ENCODE assay signal across 9 mouse cellular contexts in genomic region chr2:94059459-94059858, GRCm38 (mm10). TPM values are rescaled to one million over a fixed set of nuclear protein-coding genes. Genes with fewer than 3 reads are reported as not detected.
DNase-seq lines count a peak whose midpoint lies in the region; ATAC-seq and TF ChIP-seq lines count a peak whose summit lies in the region.
"Had no signal": no experiment of that assay in that cellular context is flagged by ENCODE, and none has a peak within 500 bp of the region (broad histone marks: within the 10 kb centered on the region; RNA-seq: fewer than 3 reads in every experiment).

No protein-coding gene starts in this region.

- H3K27ac ChIP-seq in liver, adult 2 months (replicated peaks; ENCODE audit: insufficient read depth, low read depth, low read length): no peak overlapping the region
- no peak overlapping the region for H3K27ac ChIP-seq in liver, embryonic 12.5 days
- no peak overlapping the region for H3K27ac ChIP-seq in hindbrain, embryonic 12.5 days

- H3K9ac ChIP-seq in liver, adult 2 months (ENCODE audit: low read depth, low read length): no peak overlapping the region
- no peak overlapping the region for H3K9ac ChIP-seq in liver, embryonic 12.5 days
- H3K9ac ChIP-seq in hindbrain, embryonic 12.5 days: no peak overlapping the region

- peaks cover 4% of the 10 kb centered on the region; the same call in 1 of the 2 replicates for H3K4me1 ChIP-seq in liver, adult 2 months (ENCODE audit: control insufficient read depth, insufficient read depth, low read length)
- no peaks in the 10 kb centered on the region for H3K4me1 ChIP-seq in liver, embryonic 12.5 days
- no peaks in the 10 kb centered on the region for H3K4me1 ChIP-seq in hindbrain, embryonic 12.5 days

- no peak for TF ChIP-seq POLR2A in liver, adult 2 months (IDR thresholded peaks at IDR 0.05; ENCODE audit: extremely low read depth, insufficient read depth, low read length)

- no peaks in the 10 kb centered on the region for H3K9me3 ChIP-seq in liver, embryonic 12.5 days (replicated peaks)
- no peaks in the 10 kb centered on the region for H3K9me3 ChIP-seq in hindbrain, embryonic 12.5 days (replicated peaks)

- peaks cover 2% of the 10 kb centered on the region for H3K36me3 ChIP-seq in liver, adult 2 months (ENCODE audit: control insufficient read depth, insufficient read depth, low read length)
- H3K36me3 ChIP-seq in liver, embryonic 12.5 days: no peaks in the 10 kb centered on the region
- H3K36me3 ChIP-seq in hindbrain, embryonic 12.5 days: no peaks in the 10 kb centered on the region

- H3K4me3 ChIP-seq in liver, adult 2 months (ENCODE audit: insufficient read depth, low read depth, low read length): no peak overlapping the region
- H3K4me3 ChIP-seq in liver, embryonic 12.5 days: no peak overlapping the region
- no peak overlapping the region for H3K4me3 ChIP-seq in hindbrain, embryonic 12.5 days
- H3K4me3 ChIP-seq: erythroblast, embryonic 14.5 days had no signal

- no peak overlapping the region for H3K4me2 ChIP-seq in liver, embryonic 12.5 days
- no peak overlapping the region for H3K4me2 ChIP-seq in hindbrain, embryonic 12.5 days (replicated peaks)

- ATAC-seq in frontal cortex, adult (ENCODE audit: low TSS enrichment): peak; percentile 65; the same call in 1 of the 2 replicates
- no peak for ATAC-seq in liver, embryonic 12.5 days
- ATAC-seq in hindbrain, embryonic 12.5 days (ENCODE audit: low FRiP score): no peak

- TF ChIP-seq CTCF in liver, adult 2 months (IDR thresholded peaks at IDR 0.05; ENCODE audit: low read depth, low read length): peak; percentile 61

- 39% methylated on average over 5 of the region's 5 CpGs for WGBS in liver, adult 2 months
- WGBS in liver, embryonic 12.5 days (ENCODE audit: insufficient replicate concordance): 82% methylated on average over 5 of the region's 5 CpGs
- 78% methylated on average over 5 of the region's 5 CpGs for WGBS in hindbrain, embryonic 12.5 days

- DNase-seq in frontal cortex, postnatal 36 days (ENCODE audit: low spot score in 2 of 2): no peak
- DNase-seq in liver, adult 2 months (ENCODE audit: extremely low read depth, low read depth, low spot score): no peak
- peak; percentile 52 to 72 for DNase-seq in adrenal gland, postnatal 36 days
- DNase-seq in lung, postnatal 25 days (ENCODE audit: low spot score): peak; percentile 8
- DNase-seq in urinary bladder, postnatal 10 days (ENCODE audit: low spot score): no peak

- no peaks in the 10 kb centered on the region for H3K27me3 ChIP-seq in liver, adult 2 months (ENCODE audit: control insufficient read depth, insufficient read depth, low read length)
- no peaks in the 10 kb centered on the region for H3K27me3 ChIP-seq in liver, embryonic 12.5 days (replicated peaks)
- H3K27me3 ChIP-seq in hindbrain, embryonic 12.5 days: no peaks in the 10 kb centered on the region

- peaks cover 7% of the 10 kb centered on the region; the same call in 1 of the 2 replicates for H3K79me2 ChIP-seq in liver, adult 2 months (ENCODE audit: control insufficient read depth, insufficient read depth, low read length)

RNA-seq across cellular contexts. Expression of gene Alkbh3, which starts 48.9 kb away (rescaled TPM):
- 24.9 and 27.9 TPM in 2 replicates for total RNA-seq in liver, adult 2 months (2014; rRNA removed)
- polyA plus RNA-seq in liver, adult 2 months (2012; rRNA removed): 33.0 and 33.6 TPM in 2 replicates
- 41.6 and 41.8 TPM in 2 replicates for polyA plus RNA-seq in liver, embryonic 12.5 days (2016; fragmentation: Nextera tagmentation; extraction: Ambion mirVana)
- 10 to 100 TPM; 38.6 to 53.1 TPM for total RNA-seq in adrenal gland, postnatal 36 days (2021)
- 54.5 and 59.0 TPM in 2 replicates for polyA plus RNA-seq in hindbrain, embryonic 12.5 days (2016; fragmentation: Nextera tagmentation; extraction: Ambion mirVana)

Comparison
In these comparisons a context has a peak if more than half of its experiments do, and no peak if none do; other contexts are left out.
1. DNase-seq: peak in adrenal gland, postnatal 36 days (2 of 2) and lung, postnatal 25 days (single experiment); none in frontal cortex, postnatal 36 days (0 of 2), liver, adult 2 months (single experiment) and urinary bladder, postnatal 10 days (single experiment).